Mouse (Mus musculus): Measurements from ENCODE around the gene Gm10273.
"Not testable (repeated sequence)": the region's sequence is repeated elsewhere in the genome, so short reads cannot be mapped to it uniquely, and the experiment has no call there.

DNA sequence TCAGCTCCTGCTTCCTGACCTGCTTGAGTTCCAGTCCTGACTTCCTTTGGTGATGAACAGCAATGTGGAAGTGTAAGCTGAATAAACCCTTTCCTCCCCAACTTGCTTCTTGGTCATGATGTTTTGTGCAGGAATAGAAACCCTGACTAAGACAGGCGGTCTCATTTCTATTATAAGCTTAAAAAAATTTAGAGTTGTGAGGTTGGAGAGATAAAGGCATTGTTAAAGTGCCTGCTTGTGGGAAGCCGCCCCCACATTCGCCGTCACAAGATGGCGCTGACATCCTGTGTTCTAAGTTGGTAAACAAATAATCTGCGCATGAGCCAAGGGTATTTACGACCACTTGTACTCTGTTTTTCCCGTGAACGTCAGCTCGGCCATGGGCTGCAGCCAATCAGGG is 13.9 kb upstream of the Gm10273 start:
- TF ChIP-seq USF1 (IDR thresholded peaks at IDR 0.05; ENCODE audit: low read depth, low read length); POLR2A (IDR thresholded peaks at IDR 0.05; ENCODE audit: control insufficient read depth in 1 of 2, insufficient read depth in 1 of 2, low read depth in 1 of 2, low read length in 2 of 2, poor library complexity in 1 of 2); MAZ (IDR thresholded peaks at IDR 0.05; ENCODE audit: low read depth, low read length); POLR2AphosphoS5 (IDR thresholded peaks at IDR 0.05; ENCODE audit: borderline replicate concordance, low read depth, low read length); POLR2AphosphoS2 (IDR thresholded peaks at IDR 0.05; ENCODE audit: low read length); CHD1 (IDR thresholded peaks at IDR 0.05; ENCODE audit: low read depth, low read length); MYB (IDR thresholded peaks at IDR 0.05; ENCODE audit: low read depth, low read length); MAX (IDR thresholded peaks at IDR 0.05; ENCODE audit: low read length); EP300 (IDR thresholded peaks at IDR 0.05; ENCODE audit: low read depth in 1 of 2, low read length in 2 of 2); GABPA (IDR thresholded peaks at IDR 0.05; ENCODE audit: low read depth, low read length); ZKSCAN1 (IDR thresholded peaks at IDR 0.05; ENCODE audit: low read depth, low read length): not testable (repeated sequence)
- TF ChIP-seq CTCF (IDR thresholded peaks at IDR 0.05 in 2 of 3, conservative IDR thresholded peaks at IDR 0.05 in 1 of 3; ENCODE audit: control insufficient read depth in 1 of 3, insufficient read depth in 1 of 3, low read depth in 2 of 3, low read length in 3 of 3, poor library complexity in 1 of 3, severe bottlenecking in 1 of 3) (peak in 1 of 3 experiments; percentile 15; a peak in 1 of 6 replicates), SIN3A (IDR thresholded peaks at IDR 0.05; ENCODE audit: low read length) (peak; percentile 37; the same call in 1 of the 2 replicates)

Measured in MEL (cell line).